Mouse (Mus musculus) bone marrow macrophage, adult 2 months (primary cell): ENCODE results near the gene Ctsz.

Source experiments
- CTCF ChIP-seq: IDR thresholded peaks from 2 replicates; pipeline ENCODE4 v1.5.1; 2012; ENCODE audit warnings: low read depth, mild to moderate bottlenecking, low read length, moderate library complexity
- POLR2A ChIP-seq: IDR thresholded peaks from 2 replicates; pipeline ENCODE4 v1.6.1; 2012; ENCODE audit warnings: mild to moderate bottlenecking, low read depth, low read length, borderline replicate concordance

GRCm38 (mm10) chr2:174413127-174413526 lies 25.7 kb downstream of the Ctsz start:
- TF ChIP-seq POLR2A (no peak), CTCF (no peak)
